Mouse (Mus musculus): Measurements from ENCODE around the gene Nnmt.

GRCm38 (mm10) chr9:48646781-48647647 lies 42.1 kb upstream of the Nnmt start:
- no peak for TF ChIP-seq CTCF (IDR thresholded peaks at IDR 0.05; ENCODE audit: control insufficient read depth, insufficient read depth, insufficient replicate concordance, low read depth, low read length)
- no peak for TF ChIP-seq POLR2A (IDR thresholded peaks at IDR 0.05; ENCODE audit: control insufficient read depth, low read depth, low read length)

Data from testis, adult 2 months (tissue).